Mouse (Mus musculus): Measurements from ENCODE around the gene BC005624.

DNA sequence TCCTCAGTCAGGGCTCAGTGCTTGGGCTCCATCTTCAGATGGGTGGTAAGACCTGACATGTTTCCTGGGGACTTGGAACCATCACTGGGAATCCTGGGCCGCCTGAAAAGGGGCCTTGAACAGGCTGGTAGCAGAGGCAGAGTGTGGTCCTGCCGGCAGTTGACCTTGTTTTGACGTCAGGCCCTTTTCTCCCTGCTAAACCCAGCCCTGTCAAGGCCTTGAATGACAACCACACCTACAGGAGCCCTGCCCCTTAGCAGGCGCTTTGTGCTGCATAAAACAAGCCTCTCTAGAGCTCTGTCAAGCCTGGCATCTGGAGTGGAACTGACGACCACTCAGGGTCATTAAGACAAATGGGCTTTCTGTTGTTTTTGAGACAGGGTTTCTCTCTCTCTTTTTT, 22.1 kb downstream of the BC005624 start:
- no peak for TF ChIP-seq CTCF (IDR thresholded peaks at IDR 0.05; ENCODE audit: borderline replicate concordance, extremely low read depth, insufficient read depth, insufficient read length)
- no peak for TF ChIP-seq POLR2A (IDR thresholded peaks at IDR 0.05; ENCODE audit: borderline replicate concordance, extremely low read depth, insufficient read depth, insufficient read length, poor library complexity, severe bottlenecking)
